Mouse (Mus musculus): ENCODE data around the gene Ace3.

Gene Ace3

DNA sequence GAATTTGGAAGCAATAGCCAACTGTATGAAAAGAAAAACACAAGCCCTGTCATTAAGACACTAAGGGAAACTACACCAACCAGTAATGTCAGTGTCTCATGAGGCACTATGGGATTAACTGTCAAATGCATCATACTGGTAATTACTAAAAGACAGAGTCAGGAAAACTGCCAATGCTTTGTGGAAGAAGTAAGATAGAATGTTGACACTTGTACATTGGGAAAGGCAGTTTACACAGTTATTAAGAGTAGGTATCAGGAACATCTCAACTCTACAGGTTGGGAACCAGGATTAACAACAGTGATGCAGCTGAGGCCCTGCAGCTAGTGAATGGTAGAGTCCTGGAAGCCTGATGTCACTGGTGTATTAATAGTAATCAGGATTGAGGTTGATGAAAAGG, 49.9 kb downstream of the Ace3 start:
- no peak for DNase-seq (ENCODE audit: low spot score in 2 of 2)

GRCm38 (mm10) chr11:106045256-106045655, 50.8 kb downstream of the Ace3 start:
- DNase-seq (ENCODE audit: low spot score in 2 of 2), result no peak

- no peak for DNase-seq (ENCODE audit: low spot score in 2 of 2)
Measured at GRCm38 (mm10) chr11:106045780-106046179, 51.3 kb downstream of the Ace3 start.

DNA sequence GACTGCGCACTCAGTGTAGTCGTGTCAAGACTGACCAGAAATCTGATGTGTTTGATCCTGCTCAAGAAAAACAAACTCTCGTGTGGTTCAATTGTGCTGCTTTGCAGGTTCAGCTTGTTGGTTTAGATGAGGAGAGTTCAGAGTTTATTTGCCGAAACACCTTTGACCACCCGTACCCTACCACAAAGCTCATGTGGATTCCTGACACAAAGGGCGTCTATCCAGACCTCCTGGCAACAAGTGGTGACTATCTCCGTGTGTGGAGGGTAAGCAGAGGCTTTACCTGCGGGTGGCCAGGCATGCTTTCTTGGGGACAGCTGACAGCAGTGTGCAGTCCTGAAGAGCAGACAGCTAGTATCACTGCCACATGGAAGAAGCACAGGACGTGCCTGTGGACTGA, 52.1 kb downstream of the Ace3 start:
- DNase-seq (ENCODE audit: low spot score in 2 of 2), result no peak

DNA sequence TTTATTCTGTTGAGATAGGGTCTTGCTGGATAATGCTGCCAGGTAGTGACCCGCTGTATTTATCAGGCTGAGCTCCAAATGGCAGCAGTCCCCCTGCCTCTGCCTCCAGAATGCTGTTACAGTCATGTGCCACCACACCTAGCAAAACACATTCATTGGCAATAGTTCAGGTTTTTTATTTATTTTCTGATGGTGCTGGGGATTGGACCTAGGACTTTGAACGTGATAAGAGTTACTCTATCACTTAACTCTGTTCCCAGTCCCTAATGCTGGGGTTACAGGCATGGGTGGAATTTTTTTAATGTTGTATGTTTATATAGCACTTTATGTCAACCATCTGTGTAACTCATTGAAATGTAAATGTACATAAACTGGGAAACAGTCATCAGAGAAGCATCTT, 59.4 kb downstream of the Ace3 start:
- DNase-seq (ENCODE audit: low spot score in 2 of 2), result no peak

DNA sequence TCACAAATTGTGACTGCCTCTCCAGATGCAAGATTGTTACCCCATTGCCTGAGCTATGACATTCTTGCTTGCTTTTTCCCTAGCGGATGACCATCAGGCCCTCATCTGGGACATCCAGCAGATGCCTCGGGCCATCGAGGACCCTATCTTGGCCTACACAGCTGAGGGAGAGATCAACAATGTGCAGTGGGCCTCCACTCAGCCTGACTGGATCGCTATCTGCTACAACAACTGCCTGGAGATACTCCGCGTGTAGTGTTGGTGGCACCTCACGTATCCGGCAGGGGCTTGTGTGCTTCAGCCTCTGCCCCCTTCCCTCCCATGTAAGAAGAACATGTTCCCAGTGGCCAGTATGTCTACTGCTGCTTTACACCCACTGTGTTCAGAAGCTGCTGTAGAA, 60.1 kb downstream of the Ace3 start:
- no peak for DNase-seq (ENCODE audit: low spot score in 2 of 2)
